Mouse (Mus musculus): ENCODE data around the gene Ptrh1. TPM values are rescaled to one million over a fixed set of nuclear protein-coding genes. Genes with fewer than 3 reads are reported as not detected.

The Ptrh1 gene
- polyA plus RNA-seq, 1 experiment from 2014 or later = 5.4 TPM

DNA sequence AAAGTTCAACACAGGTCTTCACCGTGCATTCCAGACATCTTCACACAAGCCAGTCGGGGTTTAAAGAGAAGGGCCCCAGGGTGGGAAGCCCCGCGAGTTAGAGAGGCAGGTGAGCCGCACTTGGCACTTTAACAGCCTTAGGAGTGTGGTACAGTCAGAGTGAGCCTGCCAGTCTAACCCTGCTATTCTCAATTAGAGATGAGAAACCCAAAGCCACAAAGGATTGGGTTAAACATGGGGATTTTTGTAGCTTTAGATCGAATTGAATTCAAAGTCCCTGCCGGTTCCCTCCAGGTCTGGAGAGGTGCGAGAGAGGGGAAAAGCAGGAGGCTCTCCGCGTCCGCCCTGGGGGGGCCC, 34.7 kb upstream of the Ptrh1 start, which contains the start of gene 6330409D20Rik:
Gene 6330409D20Rik, minus strand, starts transcription at position 101 of the 357 bp plus-strand sequence.
- 9% methylated on average over 11 of the region's 11 CpGs for WGBS
- no peak within 1 kb of the TSS for H3K27ac ChIP-seq
- H3K9ac ChIP-seq = peak within 1 kb of the TSS; percentile 32; the same call in 1 of the 2 replicates

DNA sequence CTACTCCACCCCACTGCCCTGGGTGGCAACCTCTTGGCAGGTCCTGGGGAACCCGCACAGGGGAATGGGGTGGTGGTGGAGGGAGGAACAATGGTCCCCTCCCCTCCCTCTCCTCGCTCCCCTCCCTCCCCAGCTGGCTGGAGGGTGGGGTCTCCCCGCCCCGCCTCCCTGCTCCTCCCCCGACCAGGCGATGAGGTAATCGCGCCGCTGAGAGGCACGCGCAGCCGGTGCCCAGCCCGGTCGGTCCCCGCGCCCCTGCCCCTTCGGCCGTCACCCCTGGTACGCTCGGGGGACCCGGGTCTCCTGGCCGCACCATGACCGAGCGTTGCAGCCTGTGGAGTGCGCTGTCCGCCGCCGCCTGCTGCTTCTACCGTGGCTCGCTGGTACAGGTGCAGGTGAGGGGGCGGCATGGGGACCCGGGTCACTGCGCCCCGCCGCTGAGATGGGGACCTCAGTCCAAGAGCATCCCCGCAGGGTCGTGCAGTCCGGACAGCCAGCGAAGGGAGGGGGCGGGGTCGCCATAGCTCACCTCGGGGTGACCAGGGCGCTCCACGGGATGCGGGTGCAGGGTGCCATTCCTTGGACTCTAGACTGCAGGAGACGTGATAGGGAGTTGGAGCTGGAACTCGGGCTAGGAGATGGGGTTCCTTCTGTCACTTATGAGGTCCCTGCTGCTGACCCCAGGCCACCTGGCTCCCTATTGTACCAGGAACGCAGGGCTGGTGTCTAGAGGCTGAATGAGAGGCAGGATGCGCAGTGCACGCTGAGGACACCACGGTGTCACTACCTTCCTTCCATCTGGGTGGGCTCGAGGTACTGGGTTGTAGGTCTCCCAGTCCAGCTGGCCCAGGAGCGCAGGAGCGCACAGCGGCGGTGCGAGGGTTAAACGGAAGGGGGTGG, 34.1 kb upstream of the Ptrh1 start:
- Histone ChIP-seq H3K4me2 (peak overlapping the region; percentile 77), H3K27me3 (peaks cover 31% of the 10 kb centered on the region), H3K36me3 (peaks cover 10% of the 10 kb centered on the region; the same call in 1 of the 2 replicates), H3K27ac (no peak overlapping the region), H3K9me3 (no peaks in the 10 kb centered on the region), H3K4me3 (peak overlapping the region; percentile 42), H3K4me1 (peaks cover 17% of the 10 kb centered on the region), H3K9ac (peak overlapping the region; percentile 32; the same call in 1 of the 2 replicates)
- 7% methylated on average over 54 of the region's 58 CpGs for WGBS
- ATAC-seq (ENCODE audit: borderline replicate concordance, extremely low read depth, low FRiP score, low TSS enrichment) = peak; percentile 40

More for the DNA sequence above, 34.7 kb upstream of the Ptrh1 start, which contains the start of gene 6330409D20Rik:
- H3K9me3 ChIP-seq = no peaks in the 10 kb centered on the region
- H3K4me1 ChIP-seq = peaks cover 20% of the 10 kb centered on the region
- H3K27me3 ChIP-seq = peaks cover 31% of the 10 kb centered on the region
- H3K4me3 ChIP-seq = peak within 1 kb of the TSS; percentile 42
- peak within 1 kb of the TSS; percentile 77 for H3K4me2 ChIP-seq
- H3K36me3 ChIP-seq = peaks cover 6% of the 10 kb centered on the region; the same call in 1 of the 2 replicates
- ATAC-seq (ENCODE audit: borderline replicate concordance, extremely low read depth, low FRiP score, low TSS enrichment) = no peak

DNA sequence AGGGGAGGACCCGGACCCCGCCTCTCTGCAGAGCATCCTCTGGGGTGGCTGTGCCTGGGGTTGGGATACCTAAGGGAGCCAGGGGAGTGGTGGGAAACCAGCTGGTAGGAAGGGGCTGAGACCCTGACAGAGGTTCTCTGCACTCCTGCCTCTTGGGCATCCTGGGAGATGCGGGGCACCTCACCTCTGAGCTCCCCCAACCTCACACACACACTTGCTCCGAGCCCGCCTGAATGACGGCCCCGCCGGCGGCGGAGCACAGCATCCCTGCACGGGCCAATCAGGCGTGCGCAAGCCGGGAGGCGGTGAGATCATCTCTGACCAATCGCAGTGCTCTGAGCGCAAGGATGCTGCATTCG, 33.4 kb upstream of the Ptrh1 start:
- Histone ChIP-seq H3K36me3 (peaks cover 10% of the 10 kb centered on the region; the same call in 1 of the 2 replicates), H3K4me3 (no peak overlapping the region), H3K4me2 (peak overlapping the region; percentile 77), H3K9ac (no peak overlapping the region), H3K27me3 (peaks cover 31% of the 10 kb centered on the region), H3K4me1 (peaks cover 17% of the 10 kb centered on the region), H3K27ac (no peak overlapping the region), H3K9me3 (no peaks in the 10 kb centered on the region)
- ATAC-seq (ENCODE audit: borderline replicate concordance, extremely low read depth, low FRiP score, low TSS enrichment) = peak; percentile 27
- WGBS = 29% methylated on average over 18 of the region's 18 CpGs

DNA sequence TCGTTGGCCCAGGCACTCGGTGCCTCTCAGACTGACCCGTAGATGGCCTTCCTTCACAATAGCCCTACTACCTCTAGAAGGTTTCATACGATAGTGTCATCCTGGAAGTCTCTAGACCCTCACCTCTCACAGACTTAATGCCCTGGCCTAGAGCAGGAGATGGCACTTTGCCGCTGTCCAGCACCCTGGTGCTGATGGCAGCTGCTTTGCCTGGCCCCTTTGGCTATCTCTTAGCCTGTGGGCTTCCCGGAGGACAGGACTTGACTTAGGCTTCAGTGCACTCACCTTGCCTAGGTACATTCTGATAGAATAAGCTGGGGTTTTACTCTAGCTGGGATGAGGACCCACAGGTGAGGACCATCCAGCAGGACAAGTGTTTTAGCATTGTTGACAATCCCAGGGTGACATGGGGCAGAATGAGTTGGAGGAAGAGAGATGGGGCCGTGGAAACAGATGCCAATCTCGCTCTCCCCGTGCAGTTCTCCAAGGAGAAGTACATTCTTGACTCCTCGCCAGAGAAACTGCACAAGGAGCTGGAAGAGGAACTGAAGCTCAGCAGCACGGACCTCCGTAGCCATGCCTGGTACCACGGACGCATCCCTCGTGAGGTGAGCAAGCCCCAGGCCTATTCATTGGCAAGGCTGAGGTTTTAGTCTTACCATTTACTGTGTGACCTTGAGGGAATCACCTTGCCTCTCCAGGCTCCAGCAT, 31.2 kb upstream of the Ptrh1 start:
- H3K27ac ChIP-seq = no peak overlapping the region
- no peak for ATAC-seq (ENCODE audit: borderline replicate concordance, extremely low read depth, low FRiP score, low TSS enrichment)
- H3K9ac ChIP-seq = no peak overlapping the region
- WGBS = 63% methylated on average over 15 of the region's 15 CpGs
- no peak overlapping the region for H3K4me2 ChIP-seq
- H3K4me1 ChIP-seq = peaks cover 17% of the 10 kb centered on the region
- no peak overlapping the region for H3K4me3 ChIP-seq
- peaks cover 13% of the 10 kb centered on the region; the same call in 1 of the 2 replicates for H3K36me3 ChIP-seq
- no peaks in the 10 kb centered on the region for H3K9me3 ChIP-seq
- peaks cover 31% of the 10 kb centered on the region for H3K27me3 ChIP-seq

DNA sequence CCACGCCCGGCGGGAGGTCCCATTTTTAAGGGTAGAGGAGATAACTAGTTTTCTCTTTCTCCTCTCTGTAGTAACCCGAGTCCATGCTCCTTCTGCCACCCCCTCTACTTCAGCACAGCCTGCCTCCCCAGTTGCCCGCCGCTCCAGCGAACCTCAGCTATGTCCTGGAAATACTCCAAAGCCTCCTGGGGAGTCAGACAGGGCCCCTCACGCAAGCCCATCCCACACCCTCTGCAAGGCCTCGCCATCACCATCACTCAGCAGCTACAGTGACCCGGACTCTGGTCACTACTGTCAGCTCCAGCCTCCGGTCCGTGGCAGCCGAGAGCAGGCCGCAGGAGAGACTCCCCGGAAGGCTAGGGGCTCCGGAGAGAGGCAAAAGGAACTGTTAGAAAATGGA, 26.5 kb upstream of the Ptrh1 start:
- Histone ChIP-seq H3K4me1 (peaks cover 4% of the 10 kb centered on the region; the same call in 1 of the 2 replicates), H3K27ac (no peak overlapping the region), H3K4me2 (no peak overlapping the region), H3K9me3 (no peaks in the 10 kb centered on the region), H3K9ac (no peak overlapping the region), H3K36me3 (peaks cover 32% of the 10 kb centered on the region; the same call in 1 of the 2 replicates), H3K27me3 (no peaks in the 10 kb centered on the region), H3K4me3 (no peak overlapping the region)
- ATAC-seq (ENCODE audit: borderline replicate concordance, extremely low read depth, low FRiP score, low TSS enrichment) = no peak
- 78% methylated on average over 16 of the region's 16 CpGs for WGBS

DNA sequence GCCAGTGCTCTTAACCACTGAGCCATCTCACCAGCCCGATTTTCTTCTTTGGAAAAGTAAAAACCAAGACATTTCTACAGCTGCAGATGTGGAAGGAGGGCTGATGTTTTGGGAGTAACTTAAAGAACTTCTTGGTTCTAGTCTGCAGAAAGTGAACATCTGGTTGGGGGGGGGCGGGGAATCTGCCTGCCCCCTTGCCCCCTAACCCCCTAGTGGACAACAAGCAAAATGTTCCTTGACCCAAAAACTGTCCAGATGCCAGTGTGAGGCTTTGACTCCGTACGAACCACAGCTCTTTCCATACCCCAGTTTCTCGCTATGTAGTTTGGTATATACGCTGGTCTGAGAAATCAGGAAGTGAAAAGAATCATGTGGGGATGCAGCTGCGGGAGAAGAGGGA, 25.4 kb upstream of the Ptrh1 start:
- Histone ChIP-seq H3K4me3 (no peak overlapping the region), H3K9me3 (no peaks in the 10 kb centered on the region), H3K27ac (no peak overlapping the region), H3K4me2 (no peak overlapping the region), H3K36me3 (peaks cover 35% of the 10 kb centered on the region; the same call in 1 of the 2 replicates), H3K9ac (no peak overlapping the region), H3K4me1 (peaks cover 4% of the 10 kb centered on the region; the same call in 1 of the 2 replicates), H3K27me3 (no peaks in the 10 kb centered on the region)
- no peak for ATAC-seq (ENCODE audit: borderline replicate concordance, extremely low read depth, low FRiP score, low TSS enrichment)
- WGBS = 71% methylated on average over 7 of the region's 7 CpGs

DNA sequence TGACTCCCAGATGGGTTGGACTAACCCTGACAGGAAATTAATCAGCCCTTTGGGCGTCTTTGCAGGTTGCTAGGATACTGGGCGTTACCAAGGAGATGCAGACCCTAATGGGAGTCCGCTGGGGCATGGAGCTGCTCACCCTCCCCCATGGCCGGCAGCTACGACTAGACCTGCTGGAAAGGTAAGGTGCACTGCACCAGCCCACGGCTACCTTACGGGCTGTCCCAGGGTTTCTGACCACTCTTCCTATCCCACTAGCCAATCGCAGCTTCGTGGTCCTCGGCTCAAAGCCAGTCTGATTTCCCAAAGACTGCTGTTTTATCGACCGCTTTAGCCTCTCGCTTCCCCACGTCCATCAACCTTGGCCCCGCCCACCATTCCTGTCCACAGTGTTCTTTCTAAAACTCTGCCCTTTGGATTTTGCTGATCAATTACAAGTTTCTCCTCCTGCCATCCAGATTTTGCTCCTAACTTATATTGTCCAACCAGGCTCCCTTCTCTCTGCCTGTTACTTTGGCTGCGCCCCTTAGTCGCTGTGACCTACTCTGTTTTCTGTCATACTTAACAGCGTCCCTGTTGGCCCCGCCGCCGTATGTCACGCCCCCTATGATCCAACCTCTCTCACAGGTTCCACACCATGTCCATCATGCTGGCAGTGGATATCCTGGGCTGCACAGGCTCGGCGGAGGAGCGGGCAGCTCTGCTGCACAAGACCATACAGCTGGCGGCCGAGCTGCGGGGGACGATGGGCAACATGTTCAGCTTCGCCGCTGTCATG, 24.5 kb upstream of the Ptrh1 start:
- H3K4me2 ChIP-seq = peak overlapping the region; percentile 59
- peaks cover 30% of the 10 kb centered on the region; the same call in 1 of the 2 replicates for H3K36me3 ChIP-seq
- no peaks in the 10 kb centered on the region for H3K9me3 ChIP-seq
- no peaks in the 10 kb centered on the region for H3K27me3 ChIP-seq
- no peak overlapping the region for H3K27ac ChIP-seq
- peak overlapping the region; percentile 36 for H3K4me3 ChIP-seq
- WGBS = 19% methylated on average over 31 of the region's 31 CpGs
- H3K9ac ChIP-seq = no peak overlapping the region
- H3K4me1 ChIP-seq = peaks cover 4% of the 10 kb centered on the region; the same call in 1 of the 2 replicates
- peak; percentile 81 for ATAC-seq (ENCODE audit: borderline replicate concordance, extremely low read depth, low FRiP score, low TSS enrichment)

DNA sequence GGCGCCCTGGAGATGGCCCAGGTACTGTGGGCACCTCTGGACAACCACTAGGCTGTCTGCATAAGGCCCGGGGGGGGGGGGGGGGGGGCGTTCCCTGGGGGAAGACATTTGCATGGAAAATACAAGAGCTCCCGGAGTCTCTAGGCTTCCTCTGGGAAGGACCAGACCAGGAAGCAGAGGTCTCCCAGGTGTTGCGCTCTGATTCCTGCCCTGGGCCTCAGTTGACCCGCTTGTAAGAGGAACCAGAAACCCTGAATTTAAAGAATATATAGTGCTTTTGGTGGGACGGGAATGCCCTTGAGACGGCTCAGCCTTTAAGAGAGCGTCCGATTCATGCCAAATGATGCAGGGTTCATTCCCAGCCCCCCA, 23.9 kb upstream of the Ptrh1 start:
- H3K9me3 ChIP-seq = no peaks in the 10 kb centered on the region
- H3K4me1 ChIP-seq = peaks cover 4% of the 10 kb centered on the region; the same call in 1 of the 2 replicates
- WGBS = 41% methylated on average over 8 of the region's 10 CpGs
- no peak overlapping the region for H3K27ac ChIP-seq
- no peak overlapping the region for H3K9ac ChIP-seq
- peaks cover 27% of the 10 kb centered on the region; the same call in 1 of the 2 replicates for H3K36me3 ChIP-seq
- H3K4me2 ChIP-seq = peak overlapping the region; percentile 59
- no peaks in the 10 kb centered on the region for H3K27me3 ChIP-seq
- ATAC-seq (ENCODE audit: borderline replicate concordance, extremely low read depth, low FRiP score, low TSS enrichment) = no peak
- peak overlapping the region; percentile 36 for H3K4me3 ChIP-seq

DNA sequence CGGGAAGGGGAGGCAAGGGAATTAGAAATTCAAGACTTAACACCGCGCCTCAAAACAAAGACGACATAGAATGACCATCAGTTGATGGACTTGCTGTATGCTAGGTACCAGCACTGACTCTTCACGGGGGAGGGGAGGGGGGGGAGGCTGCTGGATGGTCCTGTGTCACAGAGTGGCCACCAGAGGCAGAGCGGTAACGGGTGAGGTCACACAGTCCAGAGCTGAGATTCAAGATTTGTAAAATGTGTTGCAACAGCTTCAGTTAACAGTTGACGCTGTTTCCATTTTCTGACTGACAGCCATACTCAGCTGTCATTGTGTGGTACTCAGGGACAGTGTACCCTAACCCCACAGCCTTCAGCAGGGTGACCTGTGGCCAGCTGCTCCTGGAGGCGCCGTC, 23.4 kb upstream of the Ptrh1 start:
- H3K4me2 ChIP-seq = peak overlapping the region; percentile 59; the same call in 1 of the 2 replicates
- H3K4me1 ChIP-seq = peaks cover 4% of the 10 kb centered on the region; the same call in 1 of the 2 replicates
- H3K9ac ChIP-seq = no peak overlapping the region
- ATAC-seq (ENCODE audit: borderline replicate concordance, extremely low read depth, low FRiP score, low TSS enrichment) = no peak
- no peak overlapping the region; the same call in 1 of the 2 replicates for H3K4me3 ChIP-seq
- H3K36me3 ChIP-seq = peaks cover 27% of the 10 kb centered on the region; the same call in 1 of the 2 replicates
- H3K9me3 ChIP-seq = no peaks in the 10 kb centered on the region
- H3K27ac ChIP-seq = 0 out of 2 replicates have a peak overlapping the region, but pooled peaks have one; percentile 19
- 63% methylated on average over 10 of the region's 10 CpGs for WGBS
- H3K27me3 ChIP-seq = no peaks in the 10 kb centered on the region

DNA sequence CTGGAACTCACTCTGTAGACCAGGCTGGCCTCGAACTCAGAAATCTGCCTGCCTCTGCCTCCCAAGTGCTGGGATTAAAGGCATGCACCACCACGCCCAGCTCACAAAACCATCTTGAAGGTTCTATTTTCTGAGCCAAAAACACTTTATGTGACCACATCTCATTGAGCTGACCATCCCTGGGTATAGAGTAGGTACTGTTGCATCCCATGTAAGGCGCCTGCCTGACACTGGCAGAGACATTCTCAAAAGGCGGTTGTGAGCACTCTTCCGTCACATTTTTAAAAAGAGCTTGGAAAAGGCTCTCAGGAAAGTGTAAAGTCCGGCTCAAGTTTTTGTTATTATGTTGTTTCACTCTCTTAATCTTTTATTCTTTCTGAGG, 18.9 kb upstream of the Ptrh1 start:
- H3K4me1 ChIP-seq = peaks cover 10% of the 10 kb centered on the region
- WGBS = 30% methylated on average over 6 of the region's 6 CpGs
- no peak overlapping the region for H3K9ac ChIP-seq
- ATAC-seq (ENCODE audit: borderline replicate concordance, extremely low read depth, low FRiP score, low TSS enrichment) = no peak
- no peak overlapping the region for H3K4me3 ChIP-seq
- no peaks in the 10 kb centered on the region for H3K9me3 ChIP-seq
- peak overlapping the region; percentile 24 for H3K4me2 ChIP-seq
- H3K27me3 ChIP-seq = no peaks in the 10 kb centered on the region
- peaks cover 25% of the 10 kb centered on the region for H3K36me3 ChIP-seq
- no peak overlapping the region for H3K27ac ChIP-seq

Measured in lung, embryonic 15.5 days (tissue).